In genomic region chr9:4712367-4712766, GRCm38 (mm10) we compare ENCODE assay signal across 26 mouse cellular contexts.
"Had no signal": no experiment of that assay in that cellular context is flagged by ENCODE, and none has a peak within 500 bp of the region (broad histone marks: within the 10 kb centered on the region; RNA-seq: fewer than 3 reads in every experiment).

No protein-coding gene starts in this region.

- H3K4me3 ChIP-seq: heart, embryonic 10.5 days; heart, embryonic 12.5 days; hindbrain, embryonic 10.5 days; hindbrain, embryonic 12.5 days; intestine, embryonic 15.5 days; layer of hippocampus, adult 2 months; left cerebral cortex, adult 2 months; limb, embryonic 13.5 days; limb, embryonic 15.5 days; liver, embryonic 12.5 days had no signal

- H3K9me3 ChIP-seq: heart, embryonic 10.5 days; heart, embryonic 12.5 days; hindbrain, embryonic 10.5 days; hindbrain, embryonic 12.5 days; intestine, embryonic 15.5 days; limb, embryonic 13.5 days; limb, embryonic 15.5 days; liver, embryonic 12.5 days had no signal

- H3K4me1 ChIP-seq: heart, embryonic 10.5 days; heart, embryonic 12.5 days; hindbrain, embryonic 10.5 days; hindbrain, embryonic 12.5 days; intestine, embryonic 15.5 days; limb, embryonic 13.5 days; limb, embryonic 15.5 days; liver, embryonic 12.5 days had no signal

- H3K27ac ChIP-seq: heart, embryonic 10.5 days; hindbrain, embryonic 10.5 days; hindbrain, embryonic 12.5 days; hindbrain, embryonic 14.5 days; intestine, embryonic 15.5 days; layer of hippocampus, adult 2 months; left cerebral cortex, adult 2 months; limb, embryonic 13.5 days; limb, embryonic 15.5 days; liver, embryonic 12.5 days; liver, embryonic 14.5 days had no signal

- H3K9ac ChIP-seq: heart, embryonic 12.5 days; hindbrain, embryonic 12.5 days; hindbrain, embryonic 14.5 days; intestine, embryonic 15.5 days; limb, embryonic 13.5 days; limb, embryonic 15.5 days; liver, embryonic 12.5 days; liver, embryonic 14.5 days had no signal

- H3K36me3 ChIP-seq: heart, embryonic 10.5 days; heart, embryonic 12.5 days; hindbrain, embryonic 10.5 days; hindbrain, embryonic 12.5 days; intestine, embryonic 15.5 days; limb, embryonic 13.5 days; limb, embryonic 15.5 days; liver, embryonic 12.5 days had no signal

- DNase-seq: gastrocnemius, postnatal 14 days; gastrocnemius, postnatal 36 days; heart, adult 11 months; heart, postnatal 10 days; heart, postnatal 4 days; kidney, adult 18-20 months; kidney, adult 8-10 months; kidney, postnatal 10 days; kidney, postnatal 25 days; kidney, postnatal 4 days; lung, adult 18-20 months had no signal

- ATAC-seq: hindbrain, embryonic 16.5 days; inflammation-experienced regulatory T-cells, adult 6 months; intestine, embryonic 15.5 days; intestine, postnatal 0 days; liver, embryonic 12.5 days had no signal

- H3K4me2 ChIP-seq: heart, embryonic 12.5 days; hindbrain, embryonic 12.5 days; hindbrain, embryonic 14.5 days; intestine, embryonic 15.5 days; limb, embryonic 13.5 days; limb, embryonic 15.5 days; liver, embryonic 12.5 days had no signal

- H3K27me3 ChIP-seq: heart, embryonic 12.5 days; hindbrain, embryonic 12.5 days; intestine, embryonic 15.5 days; limb, embryonic 13.5 days; limb, embryonic 15.5 days; liver, embryonic 12.5 days had no signal
